Mouse (Mus musculus): ENCODE results near the gene Tcp11l2.
A peak's percentile ranks its signal among the peaks of the same experiment; 100 is the strongest.

Gene Tcp11l2

GRCm38 (mm10) chr10:84576395-84577070, at the start of gene Tcp11l2:
Tcp11l2 (plus strand) TSS chr10:84576626.
- peak; percentile 91 to 93 for DNase-seq (ENCODE audit: low spot score in 2 of 2)

- DNase-seq (ENCODE audit: low spot score in 2 of 2) = no peak
Measured at GRCm38 (mm10) chr10:84527070-84527469, 49.4 kb upstream of the Tcp11l2 start.

GRCm38 (mm10) chr10:84527631-84528030, 48.8 kb upstream of the Tcp11l2 start:
- DNase-seq (ENCODE audit: low spot score in 2 of 2) = no peak

- DNase-seq (ENCODE audit: low spot score in 2 of 2) = no peak
Measured at GRCm38 (mm10) chr10:84530388-84530787, 46.0 kb upstream of the Tcp11l2 start.

GRCm38 (mm10) chr10:84531576-84531975, 44.9 kb upstream of the Tcp11l2 start:
- no peak for DNase-seq (ENCODE audit: low spot score in 2 of 2)

- no peak for DNase-seq (ENCODE audit: low spot score in 2 of 2)
Measured at GRCm38 (mm10) chr10:84532191-84532889, 44.1 kb upstream of the Tcp11l2 start.

- no peak for DNase-seq (ENCODE audit: low spot score in 2 of 2)
Measured at GRCm38 (mm10) chr10:84532911-84533882, 43.2 kb upstream of the Tcp11l2 start.

GRCm38 (mm10) chr10:84533912-84534671, 42.3 kb upstream of the Tcp11l2 start, which contains the start of gene Ckap4:
Ckap4 (minus strand) TSS chr10:84534062.
- no peak for DNase-seq (ENCODE audit: low spot score in 2 of 2)

GRCm38 (mm10) chr10:84535458-84535857, 41.0 kb upstream of the Tcp11l2 start:
- no peak for DNase-seq (ENCODE audit: low spot score in 2 of 2)

- no peak for DNase-seq (ENCODE audit: low spot score in 2 of 2)
Measured at GRCm38 (mm10) chr10:84535859-84536258, 40.6 kb upstream of the Tcp11l2 start.

GRCm38 (mm10) chr10:84539651-84540050, 36.8 kb upstream of the Tcp11l2 start:
- DNase-seq (ENCODE audit: low spot score in 2 of 2) = no peak

- no peak for DNase-seq (ENCODE audit: low spot score in 2 of 2)
Measured at GRCm38 (mm10) chr10:84542802-84543658, 33.4 kb upstream of the Tcp11l2 start.

- DNase-seq (ENCODE audit: low spot score in 2 of 2) = no peak
Measured at GRCm38 (mm10) chr10:84544841-84545610, 31.4 kb upstream of the Tcp11l2 start.

GRCm38 (mm10) chr10:84549146-84549919, 27.1 kb upstream of the Tcp11l2 start:
- no peak for DNase-seq (ENCODE audit: low spot score in 2 of 2)

GRCm38 (mm10) chr10:84549920-84550293, 26.5 kb upstream of the Tcp11l2 start:
- DNase-seq (ENCODE audit: low spot score in 2 of 2) = no peak

GRCm38 (mm10) chr10:84551846-84552245, 24.6 kb upstream of the Tcp11l2 start:
- DNase-seq (ENCODE audit: low spot score in 2 of 2) = no peak

- no peak for DNase-seq (ENCODE audit: low spot score in 2 of 2)
Measured at GRCm38 (mm10) chr10:84552477-84552876, 23.9 kb upstream of the Tcp11l2 start.

GRCm38 (mm10) chr10:84554291-84555009, 22.0 kb upstream of the Tcp11l2 start:
- DNase-seq (ENCODE audit: low spot score in 2 of 2) = no peak
